Mouse (Mus musculus) midbrain, embryonic 12.5 days (tissue): ENCODE results near the gene Ephx3. TPM values are rescaled to one million over a fixed set of nuclear protein-coding genes. Genes with fewer than 3 reads are reported as not detected.
A peak's percentile ranks its signal among the peaks of the same experiment; 100 is the strongest.

ENCODE experiments used
- ATAC-seq: fragments of 200-750 bp; cut with Nextera tagmentation; 2 replicates; pipeline ENCODE4 v1.8.0; 2017; ENCODE audit warnings: low read depth, moderate TSS enrichment, moderate library complexity; ENCODE audit not compliant: low FRiP score
- H3K27ac ChIP-seq: fragments of 300-500 bp; sonication (generic); replicated peaks from 2 replicates; pipeline ENCODE4 v1.5.1; 2016; ENCODE audit warnings: mild to moderate bottlenecking
- H3K27me3 ChIP-seq: fragments of 300-500 bp; sonication (generic); 2 replicates; pipeline ENCODE4 v1.6.1; 2016; ENCODE audit warnings: mild to moderate bottlenecking
- H3K36me3 ChIP-seq: fragments of 300-500 bp; sonication (generic); 2 replicates; pipeline ENCODE4 v1.6.1; 2016
- H3K4me1 ChIP-seq: fragments of 300-500 bp; sonication (generic); 2 replicates; pipeline ENCODE4 v1.6.1; 2016
- H3K4me2 ChIP-seq: fragments of 300-500 bp; sonication (generic); replicated peaks from 2 replicates; pipeline ENCODE4 v1.6.1; 2016; ENCODE audit warnings: mild to moderate bottlenecking, moderate library complexity
- H3K4me3 ChIP-seq: fragments of 300-500 bp; sonication (generic); 2 replicates; pipeline ENCODE4 v1.5.1; 2016; ENCODE audit warnings: mild to moderate bottlenecking
- H3K9ac ChIP-seq: fragments of 300-500 bp; sonication (generic); replicated peaks from 2 replicates; pipeline ENCODE4 v1.6.1; 2016; ENCODE audit warnings: mild to moderate bottlenecking, moderate library complexity
- H3K9me3 ChIP-seq: fragments of 300-500 bp; sonication (generic); 2 replicates; pipeline ENCODE4 v1.6.1; 2016; ENCODE audit warnings: mild to moderate bottlenecking
- WGBS: fragments of 180-500 bp; shearing (Covaris S2); methylation state at CpG from one replicate; pipeline ENCODE4 v1.1.7; 2016; 5-methylcytosine and 5-hydroxymethylcytosine counted together
- polyA plus RNA-seq: library from polyadenylated mRNA; unstranded; fragments of >200 nt; fragmentation: Nextera tagmentation; extraction: Ambion mirVana; gene quantifications from 2 replicates; pipeline ENCODE4 v1.2.1, GENCODE M21; 2016

Ephx3 gene
- polyA plus RNA-seq, 1 experiment from 2014 or later: 0.37 TPM

GRCm38 (mm10) chr17:32202972-32203371, 13.6 kb upstream of the Ephx3 start:
- Histone ChIP-seq H3K4me3 (no peak overlapping the region), H3K27ac (no peak overlapping the region), H3K4me2 (no peak overlapping the region), H3K36me3 (peaks cover 96% of the 10 kb centered on the region), H3K9me3 (no peaks in the 10 kb centered on the region), H3K9ac (no peak overlapping the region), H3K4me1 (no peaks in the 10 kb centered on the region), H3K27me3 (no peaks in the 10 kb centered on the region)
- WGBS: 93% methylated on average over 3 of the region's 3 CpGs
- ATAC-seq: no peak

GRCm38 (mm10) chr17:32201086-32201485, 11.7 kb upstream of the Ephx3 start:
- H3K9me3 ChIP-seq: no peaks in the 10 kb centered on the region
- ATAC-seq: no peak
- no peak overlapping the region for H3K4me3 ChIP-seq
- no peaks in the 10 kb centered on the region for H3K4me1 ChIP-seq
- no peak overlapping the region for H3K27ac ChIP-seq
- peaks cover 96% of the 10 kb centered on the region for H3K36me3 ChIP-seq
- no peaks in the 10 kb centered on the region for H3K27me3 ChIP-seq
- 88% methylated on average over 5 of the region's 5 CpGs for WGBS
- H3K4me2 ChIP-seq: no peak overlapping the region
- H3K9ac ChIP-seq: no peak overlapping the region

- peaks cover 97% of the 10 kb centered on the region for H3K36me3 ChIP-seq
- H3K4me3 ChIP-seq: no peak overlapping the region
- no peak for ATAC-seq
- no peaks in the 10 kb centered on the region for H3K4me1 ChIP-seq
- no peak overlapping the region for H3K9ac ChIP-seq
- H3K27me3 ChIP-seq: no peaks in the 10 kb centered on the region
- H3K9me3 ChIP-seq: no peaks in the 10 kb centered on the region
- no peak overlapping the region for H3K27ac ChIP-seq
- 97% methylated on average over 2 of the region's 2 CpGs for WGBS
- H3K4me2 ChIP-seq: no peak overlapping the region
Measured at GRCm38 (mm10) chr17:32199796-32200195, 10.4 kb upstream of the Ephx3 start.

- Histone ChIP-seq H3K36me3 (peaks cover 75% of the 10 kb centered on the region), H3K9me3 (no peaks in the 10 kb centered on the region), H3K9ac (no peak overlapping the region), H3K27me3 (no peaks in the 10 kb centered on the region), H3K4me1 (no peaks in the 10 kb centered on the region), H3K4me3 (no peak overlapping the region), H3K4me2 (no peak overlapping the region), H3K27ac (no peak overlapping the region)
- 91% methylated on average over 14 of the region's 14 CpGs for WGBS
- ATAC-seq: no peak
Measured at GRCm38 (mm10) chr17:32197156-32197555, 7.8 kb upstream of the Ephx3 start.

GRCm38 (mm10) chr17:32195725-32196124, 6.4 kb upstream of the Ephx3 start:
- Histone ChIP-seq H3K9ac (no peak overlapping the region), H3K4me1 (no peaks in the 10 kb centered on the region), H3K27me3 (no peaks in the 10 kb centered on the region), H3K4me2 (no peak overlapping the region), H3K27ac (no peak overlapping the region), H3K36me3 (peaks cover 60% of the 10 kb centered on the region), H3K4me3 (no peak overlapping the region), H3K9me3 (no peaks in the 10 kb centered on the region)
- 98% methylated on average over 5 of the region's 5 CpGs for WGBS
- no peak for ATAC-seq

- Histone ChIP-seq H3K27me3 (peaks cover 27% of the 10 kb centered on the region), H3K36me3 (peaks cover 33% of the 10 kb centered on the region), H3K9me3 (no peaks in the 10 kb centered on the region), H3K4me1 (peaks cover 15% of the 10 kb centered on the region), H3K4me3 (no peak overlapping the region), H3K9ac (no peak overlapping the region), H3K27ac (no peak overlapping the region), H3K4me2 (no peak overlapping the region)
- no peak for ATAC-seq
- 88% methylated on average over 5 of the region's 5 CpGs for WGBS
Measured at GRCm38 (mm10) chr17:32193010-32193409, 3.7 kb upstream of the Ephx3 start.

- 9% methylated on average over 5 of the region's 5 CpGs for WGBS
- Histone ChIP-seq H3K4me2 (peak overlapping the region; percentile 69), H3K4me3 (peak overlapping the region; percentile 39; the same call in 1 of the 2 replicates), H3K27ac (no peak overlapping the region), H3K9ac (no peak overlapping the region), H3K36me3 (0 out of 2 replicates have a peak, but pooled peaks cover 4% of the 10 kb centered on the region), H3K9me3 (no peaks in the 10 kb centered on the region), H3K4me1 (peaks cover 15% of the 10 kb centered on the region), H3K27me3 (peaks cover 28% of the 10 kb centered on the region)
- ATAC-seq: no peak
Measured at GRCm38 (mm10) chr17:32189850-32190249, 501 bp upstream of the Ephx3 start.

- no peak overlapping the region for H3K4me2 ChIP-seq
- H3K9me3 ChIP-seq: no peaks in the 10 kb centered on the region
- H3K27me3 ChIP-seq: peaks cover 1% of the 10 kb centered on the region
- no peaks in the 10 kb centered on the region for H3K36me3 ChIP-seq
- H3K9ac ChIP-seq: no peak overlapping the region
- 36% methylated on average over 8 of the region's 8 CpGs for WGBS
- no peak overlapping the region for H3K4me3 ChIP-seq
- ATAC-seq: no peak
- H3K27ac ChIP-seq: no peak overlapping the region
- H3K4me1 ChIP-seq: peaks cover 32% of the 10 kb centered on the region
Measured at GRCm38 (mm10) chr17:32183017-32183416, 6.3 kb downstream of the Ephx3 start.

GRCm38 (mm10) chr17:32179621-32180491, 9.5 kb downstream of the Ephx3 start:
- ATAC-seq: peak; percentile 80
- Histone ChIP-seq H3K9me3 (no peaks in the 10 kb centered on the region), H3K4me2 (no peak overlapping the region; the same call in none of the 2 replicates), H3K36me3 (no peaks in the 10 kb centered on the region), H3K4me1 (peaks cover 32% of the 10 kb centered on the region), H3K9ac (no peak overlapping the region), H3K4me3 (no peak overlapping the region), H3K27ac (peak overlapping the region; percentile 77), H3K27me3 (no peaks in the 10 kb centered on the region)
- WGBS: 22% methylated on average over 11 of the region's 11 CpGs

GRCm38 (mm10) chr17:32176919-32177318, 12.4 kb downstream of the Ephx3 start:
- no peak for ATAC-seq
- Histone ChIP-seq H3K9me3 (no peaks in the 10 kb centered on the region), H3K4me1 (peaks cover 19% of the 10 kb centered on the region), H3K27me3 (no peaks in the 10 kb centered on the region), H3K9ac (no peak overlapping the region), H3K36me3 (no peaks in the 10 kb centered on the region), H3K27ac (no peak overlapping the region), H3K4me3 (no peak overlapping the region), H3K4me2 (no peak overlapping the region)
- 88% methylated on average over 4 of the region's 4 CpGs for WGBS

GRCm38 (mm10) chr17:32173166-32173565, 16.2 kb downstream of the Ephx3 start:
- Histone ChIP-seq H3K4me3 (no peak overlapping the region), H3K36me3 (no peaks in the 10 kb centered on the region), H3K27ac (no peak overlapping the region), H3K9me3 (no peaks in the 10 kb centered on the region), H3K27me3 (no peaks in the 10 kb centered on the region), H3K4me2 (no peak overlapping the region), H3K4me1 (no peaks in the 10 kb centered on the region), H3K9ac (no peak overlapping the region)
- 57% methylated on average over 7 of the region's 7 CpGs for WGBS
- ATAC-seq: no peak

- whole genome bisulfite sequencing: 83% methylated on average over 2 of the region's 2 CpGs
- 0 out of 2 replicates have a peak, but pooled peaks cover under 1% of the 10 kb centered on the region for H3K4me1 ChIP-seq
- no peak overlapping the region for H3K4me3 ChIP-seq
- no peak for ATAC-seq
- no peak overlapping the region for H3K4me2 ChIP-seq
- H3K27ac ChIP-seq: no peak overlapping the region
- H3K9me3 ChIP-seq: no peaks in the 10 kb centered on the region
- no peak overlapping the region for H3K9ac ChIP-seq
- no peaks in the 10 kb centered on the region for H3K27me3 ChIP-seq
- no peaks in the 10 kb centered on the region for H3K36me3 ChIP-seq
Measured at GRCm38 (mm10) chr17:32172485-32172884, 16.9 kb downstream of the Ephx3 start.
